Mouse (Mus musculus) heart, postnatal 0 days (tissue): ENCODE data around the gene Spata21.

ENCODE experiments used
- CTCF ChIP-seq: IDR thresholded peaks from 2 replicates; pipeline ENCODE4 v1.5.1; 2016; ENCODE audit warnings: antibody characterized with exemption, control low read depth, low read depth
- EP300 ChIP-seq: IDR thresholded peaks from 2 replicates; pipeline ENCODE4 v1.6.1; 2016; ENCODE audit warnings: antibody characterized with exemption, low read depth

- TF ChIP-seq CTCF, result peak; percentile 99
- TF ChIP-seq EP300, result no peak
Measured at GRCm38 (mm10) chr4:141065123-141065522, 23.0 kb upstream of the Spata21 start.
